Mouse (Mus musculus): ENCODE measurements around the gene Tbx19.
A peak's percentile ranks its signal among the peaks of the same experiment; 100 is the strongest.

Tbx19 gene

GRCm38 (mm10) chr1:165160723-165161405 lies at the start of gene Tbx19:
Gene Tbx19, minus strand, starts transcription at chr1:165160773.
- DNase-seq, result no peak

- DNase-seq, result no peak
Observed at GRCm38 (mm10) chr1:165205591-165205990, 45.0 kb upstream of the Tbx19 start.

- DNase-seq, result no peak
Observed at GRCm38 (mm10) chr1:165203488-165204035, 43.0 kb upstream of the Tbx19 start.

- DNase-seq, result no peak
Observed at GRCm38 (mm10) chr1:165201445-165202012, 41.0 kb upstream of the Tbx19 start.

- no peak for DNase-seq
Observed at GRCm38 (mm10) chr1:165200748-165201147, 40.2 kb upstream of the Tbx19 start.

- DNase-seq, result no peak
Observed at GRCm38 (mm10) chr1:165199639-165200038, 39.1 kb upstream of the Tbx19 start.

- DNase-seq, result no peak
Observed at GRCm38 (mm10) chr1:165198951-165199350, 38.4 kb upstream of the Tbx19 start.

- DNase-seq, result no peak
Observed at GRCm38 (mm10) chr1:165197875-165198274, 37.3 kb upstream of the Tbx19 start.

- DNase-seq, result no peak
Observed at GRCm38 (mm10) chr1:165195396-165195960, 34.9 kb upstream of the Tbx19 start.

GRCm38 (mm10) chr1:165194662-165195013 lies 34.1 kb upstream of the Tbx19 start:
- no peak for DNase-seq

GRCm38 (mm10) chr1:165193880-165194661 lies 33.5 kb upstream of the Tbx19 start, which contains the start of gene Sft2d2:
Gene Sft2d2, minus strand, starts transcription at chr1:165194438.
- peak; percentile 65 for DNase-seq

- no peak for DNase-seq
Observed at GRCm38 (mm10) chr1:165193426-165193825, 32.9 kb upstream of the Tbx19 start.

GRCm38 (mm10) chr1:165192714-165193264 lies 32.2 kb upstream of the Tbx19 start:
- DNase-seq, result no peak

GRCm38 (mm10) chr1:165192102-165192501 lies 31.5 kb upstream of the Tbx19 start:
- DNase-seq, result no peak

GRCm38 (mm10) chr1:165191611-165192010 lies 31.0 kb upstream of the Tbx19 start:
- DNase-seq, result no peak

GRCm38 (mm10) chr1:165190571-165191273 lies 30.1 kb upstream of the Tbx19 start:
- no peak for DNase-seq

GRCm38 (mm10) chr1:165190068-165190467 lies 29.5 kb upstream of the Tbx19 start:
- no peak for DNase-seq

- DNase-seq, result no peak
Observed at GRCm38 (mm10) chr1:165188806-165189580, 28.4 kb upstream of the Tbx19 start.

GRCm38 (mm10) chr1:165187357-165187756 lies 26.8 kb upstream of the Tbx19 start:
- DNase-seq, result no peak

- no peak for DNase-seq
Observed at GRCm38 (mm10) chr1:165186491-165186890, 25.9 kb upstream of the Tbx19 start.

GRCm38 (mm10) chr1:165185116-165185515 lies 24.5 kb upstream of the Tbx19 start:
- DNase-seq, result no peak

- DNase-seq, result no peak
Observed at GRCm38 (mm10) chr1:165184178-165184577, 23.6 kb upstream of the Tbx19 start.

Measured in cerebellum, adult 11-12 months (tissue).